In the genomic region with DNA sequence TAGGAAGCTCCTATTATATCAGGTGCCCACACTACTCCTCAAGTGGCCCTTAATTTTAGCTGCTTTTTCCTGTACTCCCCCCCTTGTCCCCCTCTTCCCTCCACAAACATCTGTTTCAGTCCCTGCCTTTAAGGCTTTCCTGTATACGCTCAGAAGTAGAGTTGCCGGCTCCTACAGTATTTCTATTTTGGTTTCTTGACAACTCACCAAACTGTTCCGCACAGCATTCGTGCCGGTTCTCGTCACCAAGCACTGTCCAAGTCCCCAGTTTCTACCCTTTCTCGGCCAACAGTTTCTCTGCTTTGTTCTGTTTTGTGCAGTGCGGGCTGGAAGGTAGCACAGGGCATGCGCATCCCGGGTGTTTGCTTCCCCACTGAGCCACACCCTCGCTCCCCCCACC, we compare ENCODE assay signal across 21 mouse cellular contexts. TPM values are rescaled to one million over a fixed set of nuclear protein-coding genes. Genes with fewer than 3 reads are reported as not detected.
DNase-seq lines count a peak whose midpoint lies in the region; ATAC-seq lines count a peak whose summit lies in the region.
"Had no signal": no experiment of that assay in that cellular context is flagged by ENCODE, and none has a peak within 500 bp of the region (broad histone marks: within the 10 kb centered on the region; RNA-seq: fewer than 3 reads in every experiment).

No protein-coding gene starts in this region.

- H3K9ac ChIP-seq in hindbrain, embryonic 12.5 days = no peak overlapping the region
- no peak overlapping the region for H3K9ac ChIP-seq in hindbrain, embryonic 11.5 days (ENCODE audit: low read depth, low read length)
- no peak overlapping the region for H3K9ac ChIP-seq in lung, embryonic 15.5 days
- H3K9ac ChIP-seq: liver, embryonic 12.5 days had no signal

- no peak overlapping the region for H3K4me3 ChIP-seq in hindbrain, embryonic 12.5 days
- H3K4me3 ChIP-seq in hindbrain, embryonic 11.5 days (ENCODE audit: low read depth, low read length) = no peak overlapping the region
- H3K4me3 ChIP-seq in lung, embryonic 15.5 days = no peak overlapping the region
- H3K4me3 ChIP-seq: heart, adult 2 months; liver, embryonic 12.5 days had no signal

- H3K4me2 ChIP-seq in hindbrain, embryonic 12.5 days (replicated peaks) = peak overlapping the region; percentile 8; the same call in 1 of the 2 replicates
- no peak overlapping the region for H3K4me2 ChIP-seq in hindbrain, embryonic 11.5 days (replicated peaks; ENCODE audit: low read depth, low read length)
- peak overlapping the region; percentile 29 for H3K4me2 ChIP-seq in lung, embryonic 15.5 days
- H3K4me2 ChIP-seq: liver, embryonic 12.5 days had no signal

- ATAC-seq in frontal cortex, adult (ENCODE audit: low TSS enrichment) = peak; percentile 77
- no peak for ATAC-seq in hindbrain, embryonic 12.5 days (ENCODE audit: low FRiP score)
- no peak for ATAC-seq in hindbrain, embryonic 11.5 days (ENCODE audit: low FRiP score)
- ATAC-seq in lung, embryonic 15.5 days (ENCODE audit: borderline replicate concordance, extremely low read depth, low FRiP score, low TSS enrichment) = no peak
- ATAC-seq: activated CD4-positive, CD25-positive, alpha-beta regulatory T cell, adult 4 months; liver, embryonic 12.5 days; lung, postnatal 0 days had no signal

- intact Hi-C loops in left cerebral cortex, postnatal 25 days (cut with DNase I) = loop anchor here (1.0 to 10.0 kb wide), 5 partner anchors 11 to 447 kb away; no protein-coding TSS in a partner anchor

- H3K27ac ChIP-seq in hindbrain, embryonic 12.5 days = no peak overlapping the region
- no peak overlapping the region for H3K27ac ChIP-seq in hindbrain, embryonic 11.5 days (ENCODE audit: low read depth, low read length)
- no peak overlapping the region for H3K27ac ChIP-seq in lung, embryonic 15.5 days
- H3K27ac ChIP-seq: heart, adult 2 months; liver, embryonic 12.5 days had no signal

- no peaks in the 10 kb centered on the region for H3K9me3 ChIP-seq in hindbrain, embryonic 12.5 days (replicated peaks)
- H3K9me3 ChIP-seq in hindbrain, embryonic 11.5 days (ENCODE audit: control insufficient read depth, low read length) = no peaks in the 10 kb centered on the region
- H3K9me3 ChIP-seq in lung, embryonic 15.5 days = no peaks in the 10 kb centered on the region
- H3K9me3 ChIP-seq: liver, embryonic 12.5 days had no signal

- no peak for DNase-seq in frontal cortex, postnatal 10 days (ENCODE audit: low spot score in 2 of 2)
- DNase-seq in hindbrain, embryonic 11.5 days (ENCODE audit: low spot score) = no peak
- DNase-seq in lung, postnatal 25 days (ENCODE audit: low spot score) = no peak
- DNase-seq in left cerebral cortex, postnatal 25 days (ENCODE audit: low spot score in 2 of 2) = peak; percentile 53 to 94
- no peak for DNase-seq in liver
- DNase-seq: adrenal gland, postnatal 36 days; cerebellum, adult 9-11 months; heart, adult 2 months; kidney, adult 8-10 months; kidney, postnatal 4 days; layer of hippocampus, postnatal 36 days; thymus, adult 2 months had no signal

- WGBS in hindbrain, embryonic 12.5 days = 64% methylated on average over 11 of the region's 11 CpGs
- 55% methylated on average over 11 of the region's 11 CpGs for WGBS in hindbrain, embryonic 11.5 days
- WGBS in lung, embryonic 15.5 days = 56% methylated on average over 11 of the region's 11 CpGs

- no peaks in the 10 kb centered on the region; the same call in 1 of the 2 replicates for H3K27me3 ChIP-seq in hindbrain, embryonic 12.5 days
- no peaks in the 10 kb centered on the region for H3K27me3 ChIP-seq in hindbrain, embryonic 11.5 days (ENCODE audit: control insufficient read depth, insufficient read depth, low read length)
- H3K27me3 ChIP-seq in lung, embryonic 15.5 days = peaks cover 9% of the 10 kb centered on the region

- peaks cover 15% of the 10 kb centered on the region for H3K4me1 ChIP-seq in hindbrain, embryonic 12.5 days
- no peaks in the 10 kb centered on the region for H3K4me1 ChIP-seq in hindbrain, embryonic 11.5 days (replicated peaks; ENCODE audit: control insufficient read depth, insufficient read depth, low read length)
- H3K4me1 ChIP-seq in lung, embryonic 15.5 days = peaks cover 10% of the 10 kb centered on the region; the same call in 1 of the 2 replicates

- H3K36me3 ChIP-seq in hindbrain, embryonic 12.5 days = no peaks in the 10 kb centered on the region
- H3K36me3 ChIP-seq in hindbrain, embryonic 11.5 days (ENCODE audit: control insufficient read depth, insufficient read depth, low read length) = no peaks in the 10 kb centered on the region
- H3K36me3 ChIP-seq in lung, embryonic 15.5 days = no peaks in the 10 kb centered on the region
- H3K36me3 ChIP-seq: liver, embryonic 12.5 days had no signal

RNA-seq across cellular contexts. Expression of a gene that starts 24.7 kb away (rescaled TPM):
- polyA plus RNA-seq in hindbrain, embryonic 12.5 days (2016; fragmentation: Nextera tagmentation; extraction: Ambion mirVana) = 2.1 and 2.8 TPM in 2 replicates
- 1.2 and 1.5 TPM in 2 replicates for polyA plus RNA-seq in hindbrain, embryonic 11.5 days (2014; fragmentation: Nextera tagmentation; extraction: Ambion mirVana)
- polyA plus RNA-seq in lung, embryonic 15.5 days (2015; fragmentation: Nextera tagmentation; extraction: Ambion mirVana) = 0.40 and 0.71 TPM in 2 replicates
- total RNA-seq in left cerebral cortex, postnatal 25 days (2021) = 10 to 100 TPM; 23.3 to 25.1 TPM
- total RNA-seq: megakaryocyte-erythroid progenitor cell, adult 5-6 weeks; monocyte, adult 5-6 weeks; neutrophil, adult 5-6 weeks had no signal

RNA-seq across cellular contexts. Expression of a gene that starts 30.3 kb away (rescaled TPM):
- polyA plus RNA-seq in hindbrain, embryonic 12.5 days (2016; fragmentation: Nextera tagmentation; extraction: Ambion mirVana) = 0.40 and 0.60 TPM in 2 replicates
- polyA plus RNA-seq in hindbrain, embryonic 11.5 days (2014; fragmentation: Nextera tagmentation; extraction: Ambion mirVana) = not detected in 2 replicates
- polyA plus RNA-seq in lung, embryonic 15.5 days (2015; fragmentation: Nextera tagmentation; extraction: Ambion mirVana) = 0.11 TPM in 1 of 2 replicates, not detected in the other
- total RNA-seq in left cerebral cortex, postnatal 25 days (2021) = under 1 TPM; 0.30 to 0.55 TPM
- total RNA-seq: adrenal gland, postnatal 36 days; heart, adult 2 months; megakaryocyte-erythroid progenitor cell, adult 5-6 weeks; monocyte, adult 5-6 weeks; neutrophil, adult 5-6 weeks had no signal
- polyA plus RNA-seq: activated CD4-positive, CD25-positive, alpha-beta regulatory T cell, adult 4 months; lung, postnatal 0 days had no signal

RNA-seq across cellular contexts. Expression of a gene that starts 39.3 kb away (rescaled TPM):
- 81.1 and 88.2 TPM in 2 replicates for polyA plus RNA-seq in hindbrain, embryonic 12.5 days (2016; fragmentation: Nextera tagmentation; extraction: Ambion mirVana)
- 86.2 and 88.5 TPM in 2 replicates for polyA plus RNA-seq in hindbrain, embryonic 11.5 days (2014; fragmentation: Nextera tagmentation; extraction: Ambion mirVana)
- 75.7 and 77.3 TPM in 2 replicates for polyA plus RNA-seq in lung, embryonic 15.5 days (2015; fragmentation: Nextera tagmentation; extraction: Ambion mirVana)
- total RNA-seq in left cerebral cortex, postnatal 25 days (2021) = 10 to 100 TPM; 45.3 to 47.3 TPM

RNA-seq across cellular contexts. Expression of a gene that starts 39.4 kb away (rescaled TPM):
- 123 and 128 TPM in 2 replicates for polyA plus RNA-seq in hindbrain, embryonic 12.5 days (2016; fragmentation: Nextera tagmentation; extraction: Ambion mirVana)
- polyA plus RNA-seq in hindbrain, embryonic 11.5 days (2014; fragmentation: Nextera tagmentation; extraction: Ambion mirVana) = 148 and 160 TPM in 2 replicates
- polyA plus RNA-seq in lung, embryonic 15.5 days (2015; fragmentation: Nextera tagmentation; extraction: Ambion mirVana) = 114 TPM in 2 replicates
- 10 to 100 TPM; 50.9 to 53.8 TPM for total RNA-seq in left cerebral cortex, postnatal 25 days (2021)

Comparison
In these comparisons a context has a peak if more than half of its experiments do, and no peak if none do; other contexts are left out.
1. DNase-seq: peak in left cerebral cortex, postnatal 25 days (2 of 2); none in frontal cortex, postnatal 10 days (0 of 2), hindbrain, embryonic 11.5 days (single experiment), lung, postnatal 25 days (single experiment) and liver (single experiment).